Mouse (Mus musculus): Measurements from ENCODE around the gene Umps. TPM values are rescaled to one million over a fixed set of nuclear protein-coding genes. Genes with fewer than 3 reads are reported as not detected.

The Umps gene
- polyA plus RNA-seq (2016; fragmentation: Nextera tagmentation; extraction: Ambion mirVana) = 82.5 and 95.8 TPM in 2 replicates

GRCm38 (mm10) chr16:33966538-33967282, at the start of gene Umps:
Umps (minus strand) TSS chr16:33967038.
- Histone ChIP-seq H3K9me3 (replicated peaks) (no peaks in the 10 kb centered on the region), H3K36me3 (peaks cover 33% of the 10 kb centered on the region), H3K27me3 (ENCODE audit: low read depth, poor library complexity, severe bottlenecking) (no peaks in the 10 kb centered on the region), H3K4me3 (peak within 1 kb of the TSS; percentile 73), H3K27ac (replicated peaks) (peak within 1 kb of the TSS; percentile 90), H3K4me1 (peaks cover 23% of the 10 kb centered on the region)
- peak; percentile 91 for DNase-seq (ENCODE audit: low spot score)
- 2% methylated on average over 44 of the region's 44 CpGs for WGBS

GRCm38 (mm10) chr16:34011991-34012845, 45.4 kb upstream of the Umps start:
- 0 out of 2 replicates have a peak, but pooled peaks cover 7% of the 10 kb centered on the region for H3K9me3 ChIP-seq (replicated peaks)
- H3K27ac ChIP-seq (replicated peaks) = no peak overlapping the region
- H3K4me1 ChIP-seq = no peaks in the 10 kb centered on the region
- DNase-seq (ENCODE audit: low spot score) = no peak
- H3K27me3 ChIP-seq (ENCODE audit: low read depth, poor library complexity, severe bottlenecking) = no peaks in the 10 kb centered on the region
- peaks cover 71% of the 10 kb centered on the region for H3K36me3 ChIP-seq
- WGBS = 94% methylated on average over 20 of the region's 20 CpGs
- no peak overlapping the region for H3K4me3 ChIP-seq

DNA sequence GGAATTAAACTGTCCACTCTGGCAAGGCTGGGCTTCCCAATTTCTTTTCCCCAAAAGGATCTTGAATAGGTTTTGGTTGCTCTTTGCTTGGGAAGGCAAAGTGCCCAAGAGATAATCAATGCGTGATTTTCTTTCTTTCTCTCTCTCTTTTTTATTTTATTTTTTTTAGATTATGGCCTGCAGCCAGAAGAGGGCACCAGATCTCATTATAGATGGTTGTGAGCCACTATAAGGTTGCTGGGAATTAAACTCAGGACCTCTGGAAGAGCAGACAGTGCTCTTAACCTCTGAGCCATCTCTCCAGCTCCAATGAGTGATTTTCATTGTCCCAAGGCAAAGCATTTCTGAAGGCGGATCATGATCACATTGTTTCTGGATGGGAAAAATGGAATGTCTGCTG, 42.7 kb upstream of the Umps start:
- Histone ChIP-seq H3K27me3 (ENCODE audit: low read depth, poor library complexity, severe bottlenecking) (no peaks in the 10 kb centered on the region), H3K9me3 (replicated peaks) (0 out of 2 replicates have a peak, but pooled peaks cover 7% of the 10 kb centered on the region), H3K36me3 (peaks cover 48% of the 10 kb centered on the region), H3K27ac (replicated peaks) (no peak overlapping the region), H3K4me3 (no peak overlapping the region), H3K4me1 (no peaks in the 10 kb centered on the region)
- WGBS = 94% methylated on average over 2 of the region's 2 CpGs
- DNase-seq (ENCODE audit: low spot score) = no peak

DNA sequence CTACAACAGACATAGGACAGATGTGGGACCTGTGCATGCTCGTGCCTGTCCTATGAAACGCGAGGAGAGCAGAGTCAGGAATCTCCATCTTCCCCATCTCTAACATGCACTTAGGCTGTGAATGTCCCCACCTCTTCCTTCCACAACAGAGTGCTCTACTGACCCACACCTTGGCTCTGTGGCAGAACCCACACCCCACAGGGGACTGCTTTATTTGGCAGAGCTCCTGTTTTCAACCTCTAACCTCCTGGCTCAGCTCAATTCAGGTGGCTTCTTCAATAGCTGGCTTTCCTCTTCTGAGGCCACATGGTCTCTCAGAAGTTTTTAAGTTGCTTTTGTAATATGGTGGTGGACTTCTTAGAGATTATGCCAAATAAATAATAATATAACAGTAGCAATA, 39.1 kb upstream of the Umps start:
- DNase-seq (ENCODE audit: low spot score) = no peak
- WGBS = 95% methylated on average over 3 of the region's 3 CpGs

GRCm38 (mm10) chr16:34004128-34004578, 37.3 kb upstream of the Umps start:
- H3K4me1 ChIP-seq = peaks cover 8% of the 10 kb centered on the region
- no peak for DNase-seq (ENCODE audit: low spot score)
- H3K27ac ChIP-seq (replicated peaks) = no peak overlapping the region
- 74% methylated on average over 4 of the region's 4 CpGs for WGBS
- H3K36me3 ChIP-seq = peaks cover 5% of the 10 kb centered on the region
- H3K27me3 ChIP-seq (ENCODE audit: low read depth, poor library complexity, severe bottlenecking) = no peaks in the 10 kb centered on the region
- no peaks in the 10 kb centered on the region for H3K9me3 ChIP-seq (replicated peaks)
- no peak overlapping the region for H3K4me3 ChIP-seq

More for the DNA sequence above, 39.1 kb upstream of the Umps start:
- H3K27ac ChIP-seq (replicated peaks) = no peak overlapping the region
- peaks cover 8% of the 10 kb centered on the region for H3K4me1 ChIP-seq
- no peaks in the 10 kb centered on the region for H3K27me3 ChIP-seq (ENCODE audit: low read depth, poor library complexity, severe bottlenecking)
- H3K36me3 ChIP-seq = peaks cover 22% of the 10 kb centered on the region
- no peak overlapping the region for H3K4me3 ChIP-seq
- H3K9me3 ChIP-seq (replicated peaks) = 0 out of 2 replicates have a peak, but pooled peaks cover 7% of the 10 kb centered on the region

DNA sequence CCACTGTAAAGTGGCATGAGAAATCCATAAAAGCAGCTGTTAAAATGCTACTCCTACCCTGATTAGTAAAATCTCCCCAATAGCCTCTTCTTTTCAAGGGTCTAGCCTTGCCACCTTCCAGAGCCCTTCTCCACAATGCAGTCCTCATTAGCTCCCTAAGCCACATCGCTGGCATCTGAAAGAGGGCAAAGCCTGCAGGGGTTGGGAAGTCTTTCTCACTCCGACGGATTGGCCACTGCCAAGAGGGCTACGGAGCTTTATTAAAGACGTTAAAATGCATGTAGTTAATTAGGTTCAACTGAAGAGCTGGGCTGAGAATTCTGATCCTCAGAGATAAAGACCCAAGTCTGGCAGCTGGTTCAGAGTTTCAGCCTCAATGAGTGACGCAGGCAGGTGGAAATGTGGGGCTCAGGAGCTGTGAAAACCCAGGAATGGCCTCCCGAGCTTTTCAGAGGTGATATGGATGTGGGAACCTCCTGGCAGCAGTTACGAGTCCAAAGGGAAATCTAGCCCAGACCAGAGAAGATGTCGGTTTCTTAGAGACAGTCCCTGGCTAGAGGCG, 36.8 kb upstream of the Umps start:
- no peak for DNase-seq (ENCODE audit: low spot score)
- 81% methylated on average over 10 of the region's 10 CpGs for WGBS
- Histone ChIP-seq H3K9me3 (replicated peaks) (no peaks in the 10 kb centered on the region), H3K27me3 (ENCODE audit: low read depth, poor library complexity, severe bottlenecking) (no peaks in the 10 kb centered on the region), H3K27ac (replicated peaks) (no peak overlapping the region), H3K36me3 (peaks cover 4% of the 10 kb centered on the region), H3K4me3 (no peak overlapping the region), H3K4me1 (peaks cover 8% of the 10 kb centered on the region)

- Histone ChIP-seq H3K36me3 (no peaks in the 10 kb centered on the region), H3K27ac (replicated peaks) (no peak overlapping the region), H3K4me3 (no peak overlapping the region), H3K27me3 (ENCODE audit: low read depth, poor library complexity, severe bottlenecking) (no peaks in the 10 kb centered on the region), H3K9me3 (replicated peaks) (no peaks in the 10 kb centered on the region), H3K4me1 (peaks cover 8% of the 10 kb centered on the region)
- no peak for DNase-seq (ENCODE audit: low spot score)
- WGBS = 90% methylated on average over 8 of the region's 8 CpGs
These were observed 33.9 kb upstream of the Umps start for GRCm38 (mm10) chr16:34000715-34001114.

GRCm38 (mm10) chr16:33999388-33999787, 32.5 kb upstream of the Umps start:
- Histone ChIP-seq H3K4me1 (peaks cover 8% of the 10 kb centered on the region), H3K27me3 (ENCODE audit: low read depth, poor library complexity, severe bottlenecking) (no peaks in the 10 kb centered on the region), H3K9me3 (replicated peaks) (no peaks in the 10 kb centered on the region), H3K27ac (replicated peaks) (no peak overlapping the region), H3K36me3 (no peaks in the 10 kb centered on the region), H3K4me3 (no peak overlapping the region)
- 32% methylated on average over 3 of the region's 3 CpGs for WGBS
- DNase-seq (ENCODE audit: low spot score) = peak; percentile 27

DNA sequence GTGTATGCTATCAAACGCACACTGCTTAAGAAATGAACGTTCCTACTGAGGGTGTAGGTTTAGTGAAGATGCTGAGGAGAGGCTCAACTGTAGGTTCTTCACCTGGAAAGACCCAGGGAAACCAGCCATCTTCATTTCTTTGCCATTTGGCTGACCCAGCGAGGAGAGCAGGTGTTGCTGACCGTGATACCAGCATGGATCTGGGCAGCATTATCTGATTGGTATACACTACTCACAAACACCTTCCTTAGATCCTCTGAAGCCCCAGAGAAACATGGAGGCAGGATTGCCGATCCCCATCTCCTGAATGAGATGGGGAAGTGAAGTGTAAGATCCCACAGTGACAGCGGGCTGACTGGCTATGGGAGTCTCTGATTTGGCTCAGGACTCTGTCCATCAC, 31.2 kb upstream of the Umps start:
- Histone ChIP-seq H3K27me3 (ENCODE audit: low read depth, poor library complexity, severe bottlenecking) (no peaks in the 10 kb centered on the region), H3K36me3 (no peaks in the 10 kb centered on the region), H3K9me3 (replicated peaks) (no peaks in the 10 kb centered on the region), H3K27ac (replicated peaks) (no peak overlapping the region), H3K4me1 (no peaks in the 10 kb centered on the region), H3K4me3 (no peak overlapping the region)
- WGBS = 85% methylated on average over 6 of the region's 6 CpGs
- DNase-seq (ENCODE audit: low spot score) = no peak

GRCm38 (mm10) chr16:33996030-33996429, 29.2 kb upstream of the Umps start:
- WGBS = 16% methylated on average over 5 of the region's 5 CpGs
- Histone ChIP-seq H3K36me3 (no peaks in the 10 kb centered on the region), H3K27me3 (ENCODE audit: low read depth, poor library complexity, severe bottlenecking) (no peaks in the 10 kb centered on the region), H3K4me3 (no peak overlapping the region), H3K4me1 (peaks cover 6% of the 10 kb centered on the region), H3K27ac (replicated peaks) (no peak overlapping the region), H3K9me3 (replicated peaks) (no peaks in the 10 kb centered on the region)
- DNase-seq (ENCODE audit: low spot score) = peak; percentile 65

- WGBS = 87% methylated on average over 3 of the region's 3 CpGs
- Histone ChIP-seq H3K27ac (replicated peaks) (no peak overlapping the region), H3K27me3 (ENCODE audit: low read depth, poor library complexity, severe bottlenecking) (no peaks in the 10 kb centered on the region), H3K4me1 (peaks cover 6% of the 10 kb centered on the region), H3K9me3 (replicated peaks) (no peaks in the 10 kb centered on the region), H3K36me3 (no peaks in the 10 kb centered on the region), H3K4me3 (no peak overlapping the region)
- DNase-seq (ENCODE audit: low spot score) = no peak
These were observed 28.7 kb upstream of the Umps start for GRCm38 (mm10) chr16:33995496-33995895.

- H3K4me1 ChIP-seq = peaks cover 6% of the 10 kb centered on the region
- H3K27ac ChIP-seq (replicated peaks) = no peak overlapping the region
- DNase-seq (ENCODE audit: low spot score) = no peak
- H3K9me3 ChIP-seq (replicated peaks) = no peaks in the 10 kb centered on the region
- WGBS = 86% methylated on average over 6 of the region's 6 CpGs
- H3K27me3 ChIP-seq (ENCODE audit: low read depth, poor library complexity, severe bottlenecking) = no peaks in the 10 kb centered on the region
- H3K36me3 ChIP-seq = no peaks in the 10 kb centered on the region
- H3K4me3 ChIP-seq = no peak overlapping the region
These were observed 27.5 kb upstream of the Umps start for GRCm38 (mm10) chr16:33994321-33994720.

Data from midbrain, embryonic 10.5 days (tissue).